Mouse (Mus musculus) forebrain, embryonic 11.5 days (tissue): ENCODE results near the gene Tlr7. TPM values are rescaled to one million over a fixed set of nuclear protein-coding genes. Genes with fewer than 3 reads are reported as not detected.

Source experiments
- ATAC-seq: fragments of 200-750 bp; cut with Nextera tagmentation; replicated peaks from 2 replicates; pipeline ENCODE4 v1.8.0; 2017; ENCODE audit warnings: moderate TSS enrichment; ENCODE audit not compliant: low FRiP score
- DNase-seq: peaks from one replicate; pipeline ENCODE4 v3.0.0-alpha.2; 2017; ENCODE audit warnings: low spot score
- H3K27ac ChIP-seq: fragments of 300-500 bp; sonication (generic); 2 replicates; pipeline ENCODE4 v1.5.1; 2014; ENCODE audit warnings: low read depth, low read length
- H3K27me3 ChIP-seq: fragments of 300-500 bp; sonication (generic); 2 replicates; pipeline ENCODE4 v1.6.1; 2014; ENCODE audit warnings: mild to moderate bottlenecking, low read length, mixed read lengths; ENCODE audit not compliant: control insufficient read depth, insufficient read depth
- H3K36me3 ChIP-seq: fragments of 300-500 bp; sonication (generic); 2 replicates; pipeline ENCODE4 v1.6.1; 2014; ENCODE audit warnings: mild to moderate bottlenecking, low read length, moderate library complexity, mixed read lengths; ENCODE audit not compliant: control insufficient read depth, insufficient read depth
- H3K4me1 ChIP-seq: fragments of 300-500 bp; sonication (generic); replicated peaks from 2 replicates; pipeline ENCODE4 v1.6.1; 2014; ENCODE audit warnings: low read length, mixed read lengths; ENCODE audit not compliant: control insufficient read depth, insufficient read depth
- H3K4me2 ChIP-seq: fragments of 300-500 bp; sonication (generic); 2 replicates; pipeline ENCODE4 v1.6.1; 2014; ENCODE audit warnings: low read depth, mild to moderate bottlenecking, low read length, moderate library complexity, mixed read lengths; ENCODE audit not compliant: severe bottlenecking
- H3K4me3 ChIP-seq: fragments of 300-500 bp; sonication (generic); 2 replicates; pipeline ENCODE4 v1.5.1; 2014; ENCODE audit warnings: low read depth, low read length
- H3K9ac ChIP-seq: fragments of 300-500 bp; sonication (generic); 2 replicates; pipeline ENCODE4 v1.6.1; 2014; ENCODE audit warnings: low read length
- H3K9me3 ChIP-seq: fragments of 300-500 bp; sonication (generic); 2 replicates; pipeline ENCODE4 v1.6.1; 2016; ENCODE audit warnings: low read length, mixed read lengths; ENCODE audit not compliant: control insufficient read depth
- WGBS: fragments of 180-500 bp; shearing (Covaris S2); extraction: QIAGEN DNeasy Blood & Tissue Kit; methylation state at CpG from one replicate; pipeline ENCODE4 v1.1.7; 2014; 5-methylcytosine and 5-hydroxymethylcytosine counted together
- polyA plus RNA-seq: library from polyadenylated mRNA; unstranded; fragments of >200 nt; fragmentation: Nextera tagmentation; extraction: Ambion mirVana; gene quantifications from 2 replicates; pipeline ENCODE4 v1.2.1, GENCODE M21; 2014

Tlr7 gene
- polyA plus RNA-seq, 1 experiment from 2014 or later, result 0.47 TPM

- H3K4me1 ChIP-seq, result no peaks in the 10 kb centered on the region
- H3K9ac ChIP-seq, result no peak overlapping the region
- peaks cover 8% of the 10 kb centered on the region for H3K27me3 ChIP-seq
- no peak overlapping the region for H3K27ac ChIP-seq
- no peaks in the 10 kb centered on the region for H3K9me3 ChIP-seq
- ATAC-seq, result no peak
- DNase-seq, result no peak
- H3K4me3 ChIP-seq, result no peak overlapping the region
- H3K36me3 ChIP-seq, result no peaks in the 10 kb centered on the region
- 85% methylated on average over 4 of the region's 4 CpGs for WGBS
- H3K4me2 ChIP-seq, result no peak overlapping the region
These were observed 66.8 kb downstream of the Tlr7 start for GRCm38 (mm10) chrX:167263530-167263929.

Other genes starting within 250 kb of the Tlr7 start
- 3,887 and 4,316 TPM in 2 replicates for gene Tmsb4x, start 121.2 kb downstream of the Tlr7 start, polyA plus RNA-seq
- 0.17 TPM in 1 of 2 replicates, not detected in the other for gene Tlr8, start 66.2 kb downstream of the Tlr7 start, polyA plus RNA-seq
- 21.4 and 25.9 TPM in 2 replicates for gene Prps2, start 52.2 kb upstream of the Tlr7 start, polyA plus RNA-seq